Mouse (Mus musculus): ENCODE results near the gene Krtap28-10. TPM values are rescaled to one million over a fixed set of nuclear protein-coding genes. Genes with fewer than 3 reads are reported as not detected.

Gene Krtap28-10
- not detected in 2 replicates for polyA plus RNA-seq (2015; fragmentation: Nextera tagmentation; extraction: Ambion mirVana)

GRCm38 (mm10) chr1:83042380-83042779, at the start of gene Krtap28-10:
Gene Krtap28-10, minus strand, starts transcription at chr1:83042480.
- peaks cover 9% of the 10 kb centered on the region; the same call in 1 of the 2 replicates for H3K4me1 ChIP-seq (replicated peaks)

GRCm38 (mm10) chr1:83091268-83091667, 49.0 kb upstream of the Krtap28-10 start:
- Histone ChIP-seq H3K4me1 (replicated peaks) (no peaks in the 10 kb centered on the region), H3K4me3 (no peak overlapping the region), H3K27ac (no peak overlapping the region), H3K4me2 (no peak overlapping the region), H3K9me3 (no peaks in the 10 kb centered on the region), H3K27me3 (no peaks in the 10 kb centered on the region), H3K9ac (no peak overlapping the region), H3K36me3 (no peaks in the 10 kb centered on the region)
- 75% methylated on average over 3 of the region's 3 CpGs for WGBS
- no peak for ATAC-seq (ENCODE audit: low FRiP score)

More at GRCm38 (mm10) chr1:83042380-83042779, at the start of gene Krtap28-10:
- 94% methylated on average over 2 of the region's 2 CpGs for WGBS
- Histone ChIP-seq H3K9me3 (no peaks in the 10 kb centered on the region), H3K4me3 (no peak within 1 kb of the TSS), H3K36me3 (no peaks in the 10 kb centered on the region), H3K27me3 (no peaks in the 10 kb centered on the region), H3K9ac (no peak within 1 kb of the TSS), H3K27ac (no peak within 1 kb of the TSS), H3K4me2 (no peak within 1 kb of the TSS)
- ATAC-seq (ENCODE audit: low FRiP score), result no peak

- WGBS, result 88% methylated on average over 2 of the region's 2 CpGs
- no peaks in the 10 kb centered on the region for H3K4me1 ChIP-seq (replicated peaks)
- no peak overlapping the region for H3K4me2 ChIP-seq
- H3K27me3 ChIP-seq, result no peaks in the 10 kb centered on the region
- H3K4me3 ChIP-seq, result no peak overlapping the region
- no peak overlapping the region for H3K27ac ChIP-seq
- no peaks in the 10 kb centered on the region for H3K9me3 ChIP-seq
- H3K9ac ChIP-seq, result no peak overlapping the region
- ATAC-seq (ENCODE audit: low FRiP score), result no peak
- no peaks in the 10 kb centered on the region for H3K36me3 ChIP-seq
Measured at GRCm38 (mm10) chr1:83084790-83085189, 42.5 kb upstream of the Krtap28-10 start.

GRCm38 (mm10) chr1:83077016-83077415, 34.7 kb upstream of the Krtap28-10 start:
- 77% methylated on average over 6 of the region's 6 CpGs for WGBS
- Histone ChIP-seq H3K36me3 (no peaks in the 10 kb centered on the region), H3K4me3 (no peak overlapping the region), H3K9me3 (no peaks in the 10 kb centered on the region), H3K27me3 (no peaks in the 10 kb centered on the region), H3K27ac (no peak overlapping the region), H3K9ac (no peak overlapping the region), H3K4me1 (replicated peaks) (0 out of 2 replicates have a peak, but pooled peaks cover 4% of the 10 kb centered on the region), H3K4me2 (no peak overlapping the region)
- no peak for ATAC-seq (ENCODE audit: low FRiP score)

- Histone ChIP-seq H3K9me3 (no peaks in the 10 kb centered on the region), H3K27me3 (no peaks in the 10 kb centered on the region), H3K4me2 (peak overlapping the region; percentile 46), H3K9ac (no peak overlapping the region), H3K27ac (no peak overlapping the region), H3K4me1 (replicated peaks) (0 out of 2 replicates have a peak, but pooled peaks cover 4% of the 10 kb centered on the region), H3K36me3 (no peaks in the 10 kb centered on the region), H3K4me3 (peak overlapping the region; percentile 23)
- WGBS, result 46% methylated on average over 11 of the region's 11 CpGs
- peak; percentile 97 for ATAC-seq (ENCODE audit: low FRiP score)
Measured at GRCm38 (mm10) chr1:83076190-83076917, 34.1 kb upstream of the Krtap28-10 start.

- no peaks in the 10 kb centered on the region for H3K36me3 ChIP-seq
- H3K4me3 ChIP-seq, result peak overlapping the region; percentile 23
- peak; percentile 19 for ATAC-seq (ENCODE audit: low FRiP score)
- H3K9ac ChIP-seq, result no peak overlapping the region
- H3K27me3 ChIP-seq, result no peaks in the 10 kb centered on the region
- H3K4me2 ChIP-seq, result peak overlapping the region; percentile 46
- 40% methylated on average over 15 of the region's 15 CpGs for WGBS
- 0 out of 2 replicates have a peak, but pooled peaks cover 4% of the 10 kb centered on the region for H3K4me1 ChIP-seq (replicated peaks)
- H3K27ac ChIP-seq, result no peak overlapping the region
- no peaks in the 10 kb centered on the region for H3K9me3 ChIP-seq
Measured at GRCm38 (mm10) chr1:83075526-83076189, 33.4 kb upstream of the Krtap28-10 start.

GRCm38 (mm10) chr1:83067205-83067604, 24.9 kb upstream of the Krtap28-10 start:
- Histone ChIP-seq H3K4me1 (replicated peaks) (no peaks in the 10 kb centered on the region), H3K27ac (no peak overlapping the region), H3K27me3 (no peaks in the 10 kb centered on the region), H3K9ac (no peak overlapping the region), H3K4me2 (no peak overlapping the region), H3K4me3 (no peak overlapping the region), H3K36me3 (no peaks in the 10 kb centered on the region), H3K9me3 (no peaks in the 10 kb centered on the region)
- 90% methylated on average over 10 of the region's 10 CpGs for WGBS
- ATAC-seq (ENCODE audit: low FRiP score), result no peak

GRCm38 (mm10) chr1:83066577-83066976, 24.3 kb upstream of the Krtap28-10 start:
- Histone ChIP-seq H3K4me1 (replicated peaks) (no peaks in the 10 kb centered on the region), H3K4me3 (no peak overlapping the region), H3K36me3 (no peaks in the 10 kb centered on the region), H3K9ac (no peak overlapping the region), H3K4me2 (no peak overlapping the region), H3K9me3 (no peaks in the 10 kb centered on the region), H3K27ac (no peak overlapping the region), H3K27me3 (no peaks in the 10 kb centered on the region)
- 91% methylated on average over 4 of the region's 4 CpGs for whole genome bisulfite sequencing
- no peak for ATAC-seq (ENCODE audit: low FRiP score)

- no peaks in the 10 kb centered on the region for H3K4me1 ChIP-seq (replicated peaks)
- no peak overlapping the region for H3K9ac ChIP-seq
- H3K4me2 ChIP-seq, result no peak overlapping the region
- no peaks in the 10 kb centered on the region for H3K27me3 ChIP-seq
- H3K27ac ChIP-seq, result no peak overlapping the region
- no peaks in the 10 kb centered on the region for H3K36me3 ChIP-seq
- WGBS, result 34% methylated on average over 3 of the region's 3 CpGs
- ATAC-seq (ENCODE audit: low FRiP score), result no peak
- H3K9me3 ChIP-seq, result no peaks in the 10 kb centered on the region
- H3K4me3 ChIP-seq, result no peak overlapping the region
Measured at GRCm38 (mm10) chr1:83064851-83065250, 22.6 kb upstream of the Krtap28-10 start.

- Histone ChIP-seq H3K9me3 (no peaks in the 10 kb centered on the region), H3K27ac (no peak within 1 kb of the TSS), H3K4me3 (no peak within 1 kb of the TSS), H3K9ac (no peak within 1 kb of the TSS), H3K4me1 (replicated peaks) (no peaks in the 10 kb centered on the region), H3K27me3 (no peaks in the 10 kb centered on the region), H3K4me2 (no peak within 1 kb of the TSS), H3K36me3 (no peaks in the 10 kb centered on the region)
- no peak for ATAC-seq (ENCODE audit: low FRiP score)
- WGBS, result 83% methylated on average over 3 of the region's 4 CpGs
Measured at GRCm38 (mm10) chr1:83060643-83061042, 18.4 kb upstream of the Krtap28-10 start, which contains the start of gene Krtap28-13. Gene Krtap28-13, plus strand, starts transcription at chr1:83060930.

- no peaks in the 10 kb centered on the region for H3K9me3 ChIP-seq
- WGBS, result 90% methylated on average over 9 of the region's 9 CpGs
- H3K4me2 ChIP-seq, result no peak within 1 kb of the TSS
- no peaks in the 10 kb centered on the region for H3K27me3 ChIP-seq
- no peaks in the 10 kb centered on the region for H3K4me1 ChIP-seq (replicated peaks)
- H3K27ac ChIP-seq, result no peak within 1 kb of the TSS
- no peak within 1 kb of the TSS for H3K4me3 ChIP-seq
- no peak for ATAC-seq (ENCODE audit: low FRiP score)
- H3K36me3 ChIP-seq, result no peaks in the 10 kb centered on the region
- no peak within 1 kb of the TSS for H3K9ac ChIP-seq
Measured at GRCm38 (mm10) chr1:83059278-83059677, 17.0 kb upstream of the Krtap28-10 start, which contains the start of gene A030005K14Rik. Gene A030005K14Rik, minus strand, starts transcription at chr1:83059378.

GRCm38 (mm10) chr1:83058481-83058880, 16.2 kb upstream of the Krtap28-10 start:
- Histone ChIP-seq H3K4me1 (replicated peaks) (no peaks in the 10 kb centered on the region), H3K9ac (no peak overlapping the region), H3K4me3 (no peak overlapping the region), H3K9me3 (no peaks in the 10 kb centered on the region), H3K36me3 (no peaks in the 10 kb centered on the region), H3K27me3 (no peaks in the 10 kb centered on the region), H3K4me2 (no peak overlapping the region), H3K27ac (no peak overlapping the region)
- WGBS, result 54% methylated on average over 1 of the region's 1 CpGs
- no peak for ATAC-seq (ENCODE audit: low FRiP score)
